Mouse (Mus musculus): Measurements from ENCODE around the gene Hsf5. TPM values are rescaled to one million over a fixed set of nuclear protein-coding genes. Genes with fewer than 3 reads are reported as not detected.
A peak's percentile ranks its signal among the peaks of the same experiment; 100 is the strongest.

The Hsf5 gene
- polyA plus RNA-seq, 1 experiment from 2014 or later, result 0.31 TPM

GRCm38 (mm10) chr11:87662822-87663221 is 45.9 kb downstream of the Hsf5 start:
- Histone ChIP-seq H3K4me1 (no peaks in the 10 kb centered on the region), H3K36me3 (no peaks in the 10 kb centered on the region), H3K27ac (no peak overlapping the region), H3K4me3 (peak overlapping the region; percentile 38), H3K27me3 (peaks cover 9% of the 10 kb centered on the region), H3K9ac (peak overlapping the region; percentile 25; the same call in 1 of the 2 replicates), H3K4me2 (replicated peaks) (peak overlapping the region; percentile 62), H3K9me3 (no peaks in the 10 kb centered on the region)
- WGBS, result 13% methylated on average over 14 of the region's 14 CpGs
- ATAC-seq (ENCODE audit: insufficient number of reproducible peaks, insufficient read depth, low FRiP score, low TSS enrichment), result no peak

- peak overlapping the region; percentile 62; the same call in 1 of the 2 replicates for H3K4me2 ChIP-seq (replicated peaks)
- H3K27ac ChIP-seq, result no peak overlapping the region
- peaks cover 9% of the 10 kb centered on the region for H3K27me3 ChIP-seq
- 67% methylated on average over 6 of the region's 6 CpGs for WGBS
- no peak for ATAC-seq (ENCODE audit: insufficient number of reproducible peaks, insufficient read depth, low FRiP score, low TSS enrichment)
- no peaks in the 10 kb centered on the region for H3K4me1 ChIP-seq
- no peaks in the 10 kb centered on the region for H3K9me3 ChIP-seq
- no peaks in the 10 kb centered on the region for H3K36me3 ChIP-seq
- no peak overlapping the region for H3K9ac ChIP-seq
- H3K4me3 ChIP-seq, result peak overlapping the region; percentile 15
Measured at GRCm38 (mm10) chr11:87663948-87664347, 47.0 kb downstream of the Hsf5 start.

- Histone ChIP-seq H3K4me1 (no peaks in the 10 kb centered on the region), H3K27ac (no peak overlapping the region), H3K4me2 (replicated peaks) (peak overlapping the region; percentile 30), H3K27me3 (peaks cover 9% of the 10 kb centered on the region), H3K9me3 (no peaks in the 10 kb centered on the region), H3K36me3 (no peaks in the 10 kb centered on the region), H3K4me3 (peak overlapping the region; percentile 15), H3K9ac (no peak overlapping the region)
- ATAC-seq (ENCODE audit: insufficient number of reproducible peaks, insufficient read depth, low FRiP score, low TSS enrichment), result no peak
- 74% methylated on average over 12 of the region's 12 CpGs for WGBS
Measured at GRCm38 (mm10) chr11:87664521-87664920, 47.6 kb downstream of the Hsf5 start.

GRCm38 (mm10) chr11:87665224-87665623 is 48.3 kb downstream of the Hsf5 start:
- no peak for ATAC-seq (ENCODE audit: insufficient number of reproducible peaks, insufficient read depth, low FRiP score, low TSS enrichment)
- H3K4me2 ChIP-seq (replicated peaks), result no peak overlapping the region
- WGBS, result 68% methylated on average over 6 of the region's 6 CpGs

GRCm38 (mm10) chr11:87665658-87666057 is 48.7 kb downstream of the Hsf5 start:
- no peaks in the 10 kb centered on the region for H3K36me3 ChIP-seq
- no peaks in the 10 kb centered on the region for H3K9me3 ChIP-seq
- peaks cover 9% of the 10 kb centered on the region for H3K27me3 ChIP-seq
- H3K4me3 ChIP-seq, result no peak overlapping the region
- no peak for ATAC-seq (ENCODE audit: insufficient number of reproducible peaks, insufficient read depth, low FRiP score, low TSS enrichment)
- no peak overlapping the region for H3K9ac ChIP-seq
- peak overlapping the region; percentile 22; the same call in 1 of the 2 replicates for H3K4me2 ChIP-seq (replicated peaks)
- 76% methylated on average over 2 of the region's 2 CpGs for WGBS
- no peaks in the 10 kb centered on the region for H3K4me1 ChIP-seq
- no peak overlapping the region for H3K27ac ChIP-seq

More at GRCm38 (mm10) chr11:87665224-87665623, 48.3 kb downstream of the Hsf5 start:
- H3K4me1 ChIP-seq, result no peaks in the 10 kb centered on the region
- no peak overlapping the region for H3K27ac ChIP-seq
- no peaks in the 10 kb centered on the region for H3K36me3 ChIP-seq
- H3K4me3 ChIP-seq, result no peak overlapping the region
- H3K9me3 ChIP-seq, result no peaks in the 10 kb centered on the region
- H3K27me3 ChIP-seq, result peaks cover 9% of the 10 kb centered on the region
- H3K9ac ChIP-seq, result no peak overlapping the region

- Histone ChIP-seq H3K36me3 (no peaks in the 10 kb centered on the region), H3K27me3 (peaks cover 9% of the 10 kb centered on the region), H3K27ac (no peak overlapping the region), H3K4me1 (no peaks in the 10 kb centered on the region), H3K9ac (no peak overlapping the region), H3K4me3 (0 out of 2 replicates have a peak overlapping the region, but pooled peaks have one; percentile 12), H3K4me2 (replicated peaks) (peak overlapping the region; percentile 22; the same call in 1 of the 2 replicates), H3K9me3 (no peaks in the 10 kb centered on the region)
- ATAC-seq (ENCODE audit: insufficient number of reproducible peaks, insufficient read depth, low FRiP score, low TSS enrichment), result no peak
- 75% methylated on average over 12 of the region's 12 CpGs for WGBS
Measured at GRCm38 (mm10) chr11:87666256-87667035, 49.5 kb downstream of the Hsf5 start.

- Histone ChIP-seq H3K4me3 (no peak overlapping the region), H3K4me2 (replicated peaks) (no peak overlapping the region), H3K9me3 (no peaks in the 10 kb centered on the region), H3K4me1 (no peaks in the 10 kb centered on the region), H3K27me3 (peaks cover 9% of the 10 kb centered on the region), H3K9ac (no peak overlapping the region), H3K27ac (no peak overlapping the region), H3K36me3 (no peaks in the 10 kb centered on the region)
- 69% methylated on average over 4 of the region's 4 CpGs for WGBS
- ATAC-seq (ENCODE audit: insufficient number of reproducible peaks, insufficient read depth, low FRiP score, low TSS enrichment), result no peak
Measured at GRCm38 (mm10) chr11:87667107-87668090, 50.4 kb downstream of the Hsf5 start.

- Histone ChIP-seq H3K4me1 (no peaks in the 10 kb centered on the region), H3K9me3 (no peaks in the 10 kb centered on the region), H3K9ac (no peak overlapping the region), H3K36me3 (no peaks in the 10 kb centered on the region), H3K4me2 (replicated peaks) (no peak overlapping the region), H3K27me3 (no peaks in the 10 kb centered on the region), H3K27ac (no peak overlapping the region), H3K4me3 (no peak overlapping the region)
- 91% methylated on average over 1 of the region's 1 CpGs for WGBS
- no peak for ATAC-seq (ENCODE audit: insufficient number of reproducible peaks, insufficient read depth, low FRiP score, low TSS enrichment)
Measured at GRCm38 (mm10) chr11:87673282-87673681, 56.3 kb downstream of the Hsf5 start.

GRCm38 (mm10) chr11:87675606-87676005 is 58.6 kb downstream of the Hsf5 start:
- Histone ChIP-seq H3K9ac (no peak overlapping the region), H3K36me3 (no peaks in the 10 kb centered on the region), H3K9me3 (no peaks in the 10 kb centered on the region), H3K4me2 (replicated peaks) (no peak overlapping the region), H3K4me3 (no peak overlapping the region), H3K27ac (no peak overlapping the region), H3K4me1 (no peaks in the 10 kb centered on the region), H3K27me3 (no peaks in the 10 kb centered on the region)
- no peak for ATAC-seq (ENCODE audit: insufficient number of reproducible peaks, insufficient read depth, low FRiP score, low TSS enrichment)
- 84% methylated on average over 6 of the region's 6 CpGs for WGBS

- no peak overlapping the region for H3K27ac ChIP-seq
- H3K4me1 ChIP-seq, result peaks cover under 1% of the 10 kb centered on the region; the same call in 1 of the 2 replicates
- WGBS, result 41% methylated on average over 5 of the region's 5 CpGs
- H3K27me3 ChIP-seq, result no peaks in the 10 kb centered on the region
- H3K4me2 ChIP-seq (replicated peaks), result no peak overlapping the region
- H3K9ac ChIP-seq, result no peak overlapping the region
- H3K36me3 ChIP-seq, result no peaks in the 10 kb centered on the region
- ATAC-seq (ENCODE audit: insufficient number of reproducible peaks, insufficient read depth, low FRiP score, low TSS enrichment), result no peak
- no peaks in the 10 kb centered on the region for H3K9me3 ChIP-seq
- no peak overlapping the region for H3K4me3 ChIP-seq
Measured at GRCm38 (mm10) chr11:87677756-87678155, 60.8 kb downstream of the Hsf5 start.

GRCm38 (mm10) chr11:87678545-87678944 is 61.6 kb downstream of the Hsf5 start:
- Histone ChIP-seq H3K4me3 (no peak overlapping the region), H3K4me1 (peaks cover 7% of the 10 kb centered on the region; the same call in 1 of the 2 replicates), H3K4me2 (replicated peaks) (no peak overlapping the region), H3K36me3 (no peaks in the 10 kb centered on the region), H3K27me3 (no peaks in the 10 kb centered on the region), H3K27ac (no peak overlapping the region), H3K9me3 (no peaks in the 10 kb centered on the region), H3K9ac (no peak overlapping the region)
- WGBS, result 75% methylated on average over 4 of the region's 4 CpGs
- ATAC-seq (ENCODE audit: insufficient number of reproducible peaks, insufficient read depth, low FRiP score, low TSS enrichment), result no peak
